Mouse (Mus musculus) thymus, postnatal 10 days (tissue): ENCODE measurements around the gene Dnajc17.

Experiments
- DNase-seq, 2 experiments: peaks; one replicate each; pipeline ENCODE4 v3.0.0; 2021; ENCODE audit warnings: low spot score in 2 of 2

Dnajc17 gene

DNA sequence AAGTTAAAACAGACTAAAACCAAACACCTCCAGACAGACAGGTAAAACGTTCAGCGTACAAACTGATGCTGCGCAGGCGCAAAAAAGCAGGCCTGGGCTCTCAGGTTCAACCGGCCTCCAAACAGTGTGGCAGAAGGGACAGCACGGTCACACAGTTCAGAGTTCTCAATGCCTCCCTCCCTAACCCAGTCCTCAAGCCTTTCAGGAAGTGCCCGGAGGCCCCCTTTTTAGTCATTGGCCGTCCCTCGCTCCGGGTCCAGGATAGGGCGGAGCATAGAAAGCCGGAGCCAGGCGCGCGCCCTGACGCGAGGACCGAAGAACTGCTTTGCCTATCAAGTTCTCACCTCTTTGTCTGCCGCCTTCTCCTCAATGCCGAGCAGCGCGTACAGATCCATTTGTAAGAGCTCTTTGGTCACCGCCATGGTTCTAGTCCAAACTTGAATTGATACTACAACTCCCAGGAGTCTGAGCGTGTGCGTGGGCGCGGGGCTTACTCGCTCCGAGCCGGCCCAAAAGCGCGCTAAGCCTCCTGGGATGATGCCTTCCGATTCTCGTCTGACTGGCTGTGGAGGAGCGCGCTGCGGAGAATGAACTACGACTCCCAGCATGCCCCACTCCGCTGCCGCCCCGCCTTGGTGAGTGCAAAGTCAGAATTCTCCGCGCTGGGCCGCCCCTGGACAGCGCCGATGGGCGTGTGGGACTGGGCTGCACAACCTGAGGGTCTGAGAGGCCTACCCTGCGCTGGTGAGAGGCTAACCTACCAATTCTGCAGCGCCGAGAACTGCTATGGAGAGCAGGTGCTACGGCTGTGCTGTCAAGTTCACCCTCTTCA, at the start of gene Dnajc17, which contains the start of gene Zfyve19:
Gene Dnajc17 (minus strand): TSS at position 452 of the 832 bp plus-strand sequence.
Gene Zfyve19 (plus strand): TSS at position 274 of the 832 bp plus-strand sequence.
- DNase-seq, result peak; percentile 88 to 89

DNA sequence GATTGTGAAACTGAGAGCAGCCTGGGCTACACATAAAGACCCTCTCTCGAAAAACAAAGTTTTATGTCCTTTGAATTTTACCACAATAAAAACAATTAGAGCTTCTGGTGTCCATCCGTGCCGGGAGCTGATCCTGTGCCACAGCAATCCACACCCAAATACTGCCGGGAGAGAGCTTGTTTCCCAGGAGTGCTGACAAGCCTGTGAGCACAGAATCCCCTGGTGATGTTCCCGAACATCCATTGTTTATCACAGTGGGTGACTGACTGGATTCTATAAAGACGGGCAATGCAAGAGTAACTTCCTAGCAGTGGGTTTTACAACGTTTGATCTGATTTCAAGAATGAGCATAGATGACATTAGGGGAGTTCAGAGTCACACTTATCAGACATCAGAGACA, 46.4 kb upstream of the Dnajc17 start:
- no peak for DNase-seq

DNA sequence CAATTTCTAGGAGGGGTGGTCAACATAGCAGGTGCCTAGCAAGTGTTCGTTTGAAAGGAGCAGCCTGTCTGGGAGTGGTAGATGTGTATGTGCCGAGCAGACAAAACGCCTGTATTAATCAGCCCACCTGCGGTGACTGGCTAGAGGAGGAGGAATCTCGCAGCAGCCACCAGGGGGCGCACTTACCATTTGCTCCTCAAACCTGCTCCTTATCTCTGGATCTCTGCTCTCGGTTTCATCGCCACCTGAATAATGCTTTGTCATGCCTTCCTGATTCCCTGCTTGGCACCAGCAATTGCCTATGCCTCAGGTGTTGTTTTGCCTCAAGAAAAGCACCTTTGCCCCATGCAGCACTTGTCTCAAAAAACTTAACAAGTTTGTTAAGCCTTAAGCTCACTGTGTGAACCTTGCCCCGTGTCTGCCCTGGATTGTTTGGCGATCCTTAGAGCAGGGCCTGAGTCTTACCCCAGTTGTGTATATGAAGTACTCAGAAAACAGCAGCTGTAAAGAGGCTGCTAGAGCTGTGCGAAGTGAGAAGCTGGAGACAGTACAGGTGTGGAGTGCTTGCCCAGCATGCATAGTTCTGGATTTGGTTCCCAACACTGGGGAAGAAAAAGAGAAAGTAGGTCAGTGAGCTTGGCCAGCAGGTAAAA, 42.4 kb upstream of the Dnajc17 start:
- peak; percentile 77 to 95 for DNase-seq

DNA sequence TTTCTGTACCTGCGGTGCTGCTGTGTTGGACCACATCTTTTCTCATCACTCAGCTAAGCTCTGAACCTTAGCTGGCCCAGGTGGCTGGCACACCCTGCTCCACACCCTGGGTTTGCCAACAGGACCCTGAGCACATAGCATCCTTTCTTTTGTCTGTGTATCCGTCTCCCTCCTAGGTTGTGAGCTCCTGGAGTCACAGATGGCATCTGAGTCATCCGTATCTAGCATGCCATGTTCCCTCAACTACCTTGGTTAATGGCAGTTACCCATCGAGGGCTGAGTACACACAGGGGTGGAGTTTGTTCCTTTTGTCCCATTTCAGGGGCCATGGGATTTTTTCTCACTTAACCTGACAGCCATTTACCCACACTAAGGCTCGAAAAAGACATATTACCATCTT, 41.8 kb upstream of the Dnajc17 start:
- no peak for DNase-seq

DNA sequence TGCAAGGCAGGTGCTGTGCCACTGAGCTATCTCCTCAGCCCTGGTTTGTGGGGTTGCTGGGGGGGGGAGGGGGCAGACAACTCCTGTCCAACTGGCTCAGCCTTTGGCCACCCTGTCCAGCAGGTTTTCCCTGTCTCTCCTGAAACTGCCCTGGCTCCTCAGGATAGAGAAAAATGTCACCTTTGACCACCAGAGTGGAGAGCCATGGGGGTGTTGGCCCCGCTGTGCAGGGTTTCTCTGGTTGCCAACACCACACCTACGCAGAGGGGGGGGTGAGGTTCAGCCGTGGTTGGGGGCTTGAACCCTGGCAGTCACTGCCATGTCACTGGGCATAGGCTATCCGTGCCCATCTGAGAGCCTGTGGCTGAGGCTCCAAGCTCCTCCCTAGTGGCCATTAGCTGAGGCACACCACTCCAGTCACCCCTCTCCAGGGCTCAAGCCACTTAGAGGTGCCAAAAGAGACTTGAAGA, 41.0 kb upstream of the Dnajc17 start:
- DNase-seq, result no peak

DNA sequence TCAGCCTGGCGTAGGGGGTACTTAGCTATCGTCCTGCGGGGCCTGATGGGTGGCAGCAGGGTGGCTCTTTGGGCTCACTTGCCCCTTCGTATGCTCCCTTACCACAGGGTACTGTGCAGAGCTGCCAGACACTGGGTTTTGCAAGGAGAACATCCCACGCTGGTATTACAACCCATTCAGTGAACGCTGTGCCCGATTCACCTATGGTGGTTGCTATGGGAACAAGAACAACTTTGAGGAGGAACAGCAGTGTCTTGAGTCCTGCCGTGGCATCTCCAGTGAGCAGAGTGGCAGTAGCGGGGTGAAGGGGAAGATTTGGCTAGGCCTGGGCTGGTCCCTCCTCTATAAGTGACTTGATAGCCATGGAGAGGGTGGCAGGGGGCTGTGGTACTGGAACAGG, 39.3 kb upstream of the Dnajc17 start:
- DNase-seq, result no peak

DNA sequence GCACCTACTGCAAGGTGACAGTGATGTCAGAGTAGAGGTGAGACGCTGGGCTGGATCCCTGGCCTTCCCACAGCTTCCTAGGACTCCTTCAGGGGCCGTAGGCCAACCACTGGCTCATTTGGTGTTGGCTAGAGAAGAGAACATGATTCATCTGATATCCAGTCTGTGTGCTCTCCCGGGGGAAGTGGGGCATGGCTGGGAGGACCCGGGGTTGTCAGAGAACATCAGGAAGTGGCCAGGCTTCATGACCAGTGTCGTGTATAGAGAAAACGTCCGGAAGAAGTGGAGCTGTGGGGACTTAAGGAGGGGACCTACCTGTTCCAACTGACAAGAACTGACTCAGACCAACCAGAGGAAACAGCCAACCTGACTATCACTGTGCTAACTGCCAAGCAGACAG, 36.7 kb upstream of the Dnajc17 start:
- no peak for DNase-seq

DNA sequence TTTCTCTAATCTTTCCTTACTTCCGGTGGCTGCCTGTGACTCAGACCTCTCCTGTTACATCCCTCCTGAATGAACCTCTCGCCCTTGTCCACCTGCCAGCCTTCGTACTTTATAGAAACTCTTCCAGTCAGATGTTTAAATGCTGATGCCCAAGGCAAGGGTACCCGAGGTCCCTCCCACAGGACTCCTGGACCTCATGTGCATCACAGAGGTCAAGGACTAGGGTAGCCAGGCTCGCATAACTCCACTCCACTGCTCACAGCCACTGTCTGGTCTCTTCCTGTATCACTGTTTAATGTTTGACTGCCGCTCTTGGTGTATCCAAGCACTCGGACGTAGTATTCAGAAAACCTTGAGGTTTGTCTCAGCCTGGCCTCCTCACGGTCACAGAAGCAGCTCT, 34.0 kb upstream of the Dnajc17 start:
- DNase-seq, result no peak

DNA sequence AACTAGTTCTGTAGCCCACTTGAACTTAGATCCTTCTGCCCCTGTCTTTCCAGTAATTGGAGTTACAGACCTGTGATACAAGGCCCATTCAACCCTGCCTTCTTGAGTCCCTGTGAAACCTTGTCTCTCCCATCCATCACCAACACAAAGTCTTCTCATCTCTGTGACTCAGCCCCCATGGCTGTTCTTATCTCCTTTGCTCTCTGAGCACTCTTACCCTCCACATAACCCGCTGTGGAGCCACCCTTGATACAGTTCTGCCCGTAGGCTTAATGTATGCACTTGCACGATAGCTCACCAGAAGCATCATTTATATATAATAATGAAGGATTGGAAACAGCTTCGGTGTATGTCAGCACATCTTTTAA, 32.2 kb upstream of the Dnajc17 start:
- DNase-seq, result no peak

DNA sequence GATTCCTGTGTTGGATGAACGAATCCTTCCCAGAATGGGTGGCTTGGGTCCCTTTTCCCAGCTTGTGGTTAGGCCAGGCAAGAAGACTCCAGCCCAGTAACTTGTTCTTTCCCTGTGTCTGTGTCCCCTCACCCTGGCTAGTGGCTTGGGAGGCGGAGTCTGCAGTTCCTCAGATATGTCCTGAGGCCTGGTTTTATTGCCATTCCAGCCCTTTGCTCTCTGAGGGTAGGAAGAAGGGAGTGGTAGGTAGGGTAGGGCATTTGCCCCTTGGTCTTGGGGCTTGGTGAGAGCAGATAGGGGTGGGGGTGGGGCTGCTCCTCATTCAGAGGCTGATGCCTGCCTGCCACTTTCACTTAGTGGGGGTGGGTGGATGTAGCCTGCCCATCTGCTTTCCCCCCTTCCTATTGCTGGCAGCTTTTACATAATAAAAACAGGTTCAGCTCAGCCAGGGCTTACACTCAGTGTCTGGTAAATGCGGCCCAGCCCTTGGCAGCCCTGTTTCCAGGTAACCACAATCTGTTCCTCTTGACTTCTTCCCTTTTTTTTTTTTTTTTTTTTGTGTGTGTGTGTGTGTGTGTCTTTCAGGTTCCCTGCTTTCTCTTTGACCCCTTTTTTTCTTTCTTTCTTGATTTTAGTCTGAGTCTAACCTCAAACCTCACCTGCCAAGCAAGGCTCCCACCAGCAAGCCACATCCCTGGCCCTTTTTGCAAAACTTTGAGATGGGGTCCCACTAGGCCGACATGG, 31.7 kb upstream of the Dnajc17 start:
- DNase-seq, result no peak

DNA sequence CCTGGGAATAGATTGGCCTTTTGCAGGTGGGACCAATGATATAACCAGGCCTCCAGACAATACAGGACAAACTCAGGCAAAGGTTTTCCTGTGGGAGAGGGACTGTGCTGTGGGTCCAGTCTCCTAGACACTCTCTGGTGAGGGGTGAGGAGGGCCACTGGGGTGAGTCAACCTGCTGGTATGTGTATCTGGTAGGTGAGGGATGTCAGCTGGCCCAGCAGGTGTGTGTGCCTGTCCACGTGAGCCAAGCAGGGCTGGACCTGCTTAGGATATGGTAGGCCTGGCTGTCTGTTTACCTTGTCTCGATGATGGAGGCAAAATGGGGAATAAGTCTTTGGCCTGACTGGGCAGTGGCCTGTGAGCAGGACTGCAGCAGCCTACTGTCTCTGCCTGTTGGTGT, 30.1 kb upstream of the Dnajc17 start:
- DNase-seq, result no peak

DNA sequence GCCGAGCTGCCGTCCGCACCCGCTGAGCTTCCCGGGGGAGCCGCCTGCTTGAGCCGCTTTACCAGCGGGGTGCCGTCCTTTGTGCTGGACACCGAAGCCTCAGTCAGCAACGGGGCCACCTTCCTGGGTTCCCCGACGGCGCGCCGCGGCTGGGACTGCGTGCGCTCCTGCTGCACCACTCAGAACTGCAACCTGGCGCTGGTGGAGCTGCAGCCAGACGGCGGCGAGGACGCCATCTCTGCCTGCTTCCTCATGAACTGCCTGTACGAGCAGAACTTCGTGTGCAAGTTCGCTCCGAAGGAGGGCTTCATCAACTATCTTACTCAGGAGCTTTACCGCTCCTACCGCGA, 29.3 kb upstream of the Dnajc17 start:
- no peak for DNase-seq

DNA sequence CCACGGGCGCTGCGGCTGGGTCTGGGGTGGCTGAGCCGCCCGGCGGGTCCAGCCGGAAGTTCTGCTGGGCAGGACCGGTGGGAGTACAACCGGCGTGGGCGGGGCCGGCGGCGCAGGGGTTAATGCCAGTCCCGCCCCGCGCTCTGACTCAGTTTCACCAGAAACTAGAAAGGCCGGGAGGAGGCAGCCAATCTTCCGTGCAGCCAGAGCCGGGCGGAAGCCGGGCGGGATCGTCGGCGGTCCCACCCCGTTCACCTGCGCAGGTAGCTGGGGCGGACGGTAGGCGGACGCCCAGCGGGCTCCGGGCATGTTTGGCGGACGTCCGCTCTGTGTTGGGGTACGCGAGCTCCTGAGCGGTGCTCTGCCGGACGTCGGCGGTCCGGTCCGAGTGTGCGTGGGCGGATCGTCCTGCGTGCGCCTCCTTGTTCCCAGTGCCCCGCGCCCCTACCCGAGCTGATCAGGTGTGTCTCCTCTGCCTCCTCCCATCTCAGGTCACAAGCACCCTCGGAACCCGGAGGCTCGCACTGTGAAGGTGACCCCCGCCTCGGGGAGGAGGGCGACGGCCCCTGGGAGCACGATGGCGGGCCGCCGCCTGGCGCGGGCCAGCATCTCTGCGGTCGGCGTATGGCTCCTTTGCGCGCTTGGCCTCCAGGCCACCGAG, 28.7 kb upstream of the Dnajc17 start, which contains the start of gene Spint1:
Gene Spint1 (plus strand): TSS at position 153 of the 661 bp plus-strand sequence.
- no peak for DNase-seq

DNA sequence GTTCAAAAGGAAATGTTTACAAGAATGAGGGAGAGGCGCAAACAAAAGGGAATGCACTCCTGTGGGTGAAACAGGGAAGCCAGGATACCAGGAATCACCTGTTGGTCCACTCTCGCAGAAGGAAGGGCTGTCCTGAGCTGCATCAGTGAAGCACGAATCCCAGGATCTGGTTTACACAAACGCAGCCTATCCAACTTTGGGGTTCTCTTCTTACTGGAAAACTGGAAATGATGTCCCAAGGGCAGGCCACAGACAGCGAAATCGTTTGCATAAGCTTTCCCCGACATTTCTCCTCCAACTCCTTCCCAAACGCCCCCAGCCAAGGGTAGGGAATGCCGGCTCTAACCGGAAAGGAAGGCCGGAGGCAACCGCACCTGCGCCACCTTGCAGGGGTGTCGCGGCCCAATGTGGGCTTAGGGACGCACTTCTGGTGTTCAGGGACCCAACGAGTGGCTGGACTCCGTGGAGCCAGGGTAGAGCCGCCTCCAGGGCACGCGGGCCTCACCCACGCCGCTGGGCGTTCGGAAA, 28.2 kb upstream of the Dnajc17 start:
- no peak for DNase-seq

DNA sequence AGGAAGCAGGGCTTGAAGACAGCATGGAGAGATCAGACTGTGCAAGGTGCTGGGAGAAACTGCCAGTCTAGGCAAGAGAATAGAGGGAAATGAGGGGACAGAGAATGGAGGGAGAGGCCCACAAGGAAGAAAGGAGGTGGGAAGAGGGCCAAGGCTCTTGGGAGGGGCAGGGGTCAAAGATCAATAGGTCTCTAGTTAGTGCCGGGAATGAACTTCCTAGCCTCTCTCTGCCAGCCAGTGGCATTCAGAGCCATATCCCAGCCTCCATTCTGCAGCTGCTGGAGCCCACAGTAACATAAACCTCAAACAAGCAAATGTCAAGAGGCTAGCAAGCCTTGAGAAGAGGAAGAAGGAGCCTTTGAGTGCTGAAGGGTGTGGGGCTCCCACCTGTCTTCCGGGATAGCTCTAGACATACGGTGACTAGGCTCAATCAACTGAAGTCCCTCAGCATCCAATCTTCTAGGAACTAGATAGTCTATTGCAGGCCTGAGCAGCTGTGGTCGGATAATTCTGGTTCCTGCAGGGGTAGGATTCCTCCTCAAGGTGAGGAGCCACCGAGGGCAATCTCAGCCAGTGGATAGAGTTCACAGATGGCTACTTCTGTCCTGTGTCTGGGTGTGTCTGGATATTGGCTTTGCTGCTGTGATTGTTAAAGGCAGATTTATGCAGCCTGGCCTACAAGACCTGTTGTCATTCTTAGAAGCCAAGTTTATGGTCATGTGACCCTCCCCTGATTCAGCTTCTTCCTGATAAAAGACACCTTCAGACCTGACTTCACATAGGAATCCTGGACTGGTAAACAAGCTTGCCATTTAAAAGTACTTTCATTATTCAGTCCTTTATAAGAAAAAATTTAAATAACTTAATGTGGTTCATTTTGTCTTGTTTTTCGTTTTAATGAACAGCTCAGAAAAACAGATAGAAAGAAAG, 21.4 kb upstream of the Dnajc17 start, which contains the start of gene Ppp1r14d:
Gene Ppp1r14d (minus strand): TSS at position 132 of the 930 bp plus-strand sequence.
- DNase-seq, result no peak

DNA sequence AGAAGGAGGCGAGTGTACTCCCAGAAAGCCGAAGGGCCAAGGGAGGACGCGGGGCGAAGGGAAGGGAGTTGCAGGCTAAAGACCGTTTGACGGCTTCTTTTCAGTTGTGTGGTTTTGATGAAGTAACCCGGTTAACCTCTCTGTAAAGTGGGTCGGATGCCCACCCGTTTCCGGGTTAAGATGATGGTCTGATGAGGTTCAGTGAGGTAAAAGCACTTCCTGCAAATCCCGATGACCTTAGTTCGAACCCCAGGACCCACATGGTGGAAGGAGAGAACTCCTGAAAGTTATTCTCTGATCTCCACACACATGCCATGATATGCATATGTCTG, 547 bp upstream of the Dnajc17 start:
- DNase-seq, result no peak

DNA sequence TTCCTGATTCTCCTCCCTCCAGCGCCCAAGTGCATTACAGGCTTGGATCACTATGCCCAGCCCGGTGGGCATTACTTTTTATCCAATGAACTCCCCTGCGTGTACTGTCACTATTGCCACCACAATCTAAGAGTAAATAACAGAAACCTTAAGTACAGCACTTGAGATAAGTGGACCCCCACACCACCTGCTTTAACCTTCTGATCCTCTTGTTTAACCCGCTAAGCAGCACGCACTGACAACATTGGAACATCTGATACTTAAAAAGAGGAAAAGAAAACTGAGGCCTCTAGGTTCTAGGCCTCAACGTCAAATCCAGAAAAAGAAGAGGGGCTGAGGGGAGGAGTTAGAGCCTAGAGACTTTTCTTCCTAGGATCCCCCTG, 643 bp downstream of the Dnajc17 start:
- DNase-seq, result no peak

DNA sequence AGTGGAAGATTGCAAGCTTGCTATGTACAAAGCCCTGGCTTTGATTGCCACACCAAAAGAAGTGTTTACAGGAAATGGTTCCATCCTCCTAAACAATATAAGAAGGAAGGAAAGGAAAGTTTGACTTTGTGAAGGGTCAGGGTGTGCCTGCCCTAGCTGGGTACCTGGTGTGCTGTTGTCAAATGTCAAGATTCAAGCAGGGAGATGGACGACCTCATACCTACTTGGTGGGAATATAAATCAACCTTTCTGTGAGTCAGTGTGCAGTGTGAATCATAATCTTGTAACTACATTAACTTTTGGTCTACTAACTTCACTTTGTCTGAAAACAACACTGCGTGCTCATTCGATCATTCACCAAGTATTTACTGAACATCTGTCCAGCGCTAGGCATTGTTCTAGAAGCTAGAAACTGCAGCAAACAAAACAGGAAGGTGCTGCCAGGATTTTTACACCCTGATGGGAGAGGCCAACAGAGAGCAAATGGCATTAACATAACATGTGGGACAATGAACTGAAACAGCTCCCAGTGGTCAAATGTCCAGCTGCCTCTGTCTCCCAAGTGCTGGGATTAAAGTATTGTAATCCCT, 4.6 kb downstream of the Dnajc17 start:
- no peak for DNase-seq

DNA sequence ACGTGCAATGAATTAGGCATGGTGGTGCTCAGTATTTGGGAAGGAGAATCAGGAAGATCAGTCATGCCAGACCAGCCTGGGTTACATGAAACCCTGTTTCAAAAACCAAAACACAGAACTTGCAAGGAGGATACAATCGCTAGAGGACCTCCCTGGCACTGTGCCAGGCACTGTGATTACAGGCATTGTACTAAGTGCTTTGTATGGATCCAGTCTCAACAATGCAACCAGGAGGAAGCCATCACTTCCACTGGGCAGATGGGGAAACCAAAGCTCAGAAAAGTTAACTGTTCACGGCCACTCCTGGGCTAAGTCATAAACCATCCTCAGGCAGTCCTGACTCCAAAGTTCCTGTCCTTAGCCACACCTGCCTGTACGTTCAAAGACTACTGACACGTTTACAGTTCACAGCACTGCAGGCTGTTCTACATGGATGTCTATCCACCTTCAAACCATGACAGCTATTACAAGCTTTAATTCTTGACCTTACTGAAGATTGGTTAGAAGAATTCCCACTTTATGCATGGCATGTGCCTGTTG, 5.6 kb downstream of the Dnajc17 start:
- DNase-seq, result no peak

DNA sequence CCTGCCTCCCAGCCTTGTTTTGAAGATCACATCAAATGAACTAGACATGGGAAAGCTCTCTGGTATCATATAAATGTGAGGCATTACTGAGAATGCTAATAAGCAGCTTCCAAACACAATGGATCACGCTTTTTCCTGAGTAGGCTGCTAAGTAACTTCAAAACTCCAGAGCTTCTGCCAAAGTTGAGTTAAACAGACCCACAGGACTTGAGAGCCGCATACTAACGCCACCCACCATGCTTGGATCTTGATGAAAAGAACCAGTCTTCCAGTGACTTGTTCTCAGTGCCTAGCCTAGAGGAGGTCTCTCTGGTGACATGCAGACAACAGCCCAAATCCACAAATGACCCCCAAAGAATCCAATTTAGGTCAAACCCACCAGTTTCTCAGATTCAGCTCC, 9.7 kb downstream of the Dnajc17 start:
- DNase-seq, result no peak
